Mouse (Mus musculus) left cerebral cortex, adult 2 months (tissue): ENCODE results near the gene Smad3. TPM values are rescaled to one million over a fixed set of nuclear protein-coding genes. Genes with fewer than 3 reads are reported as not detected.

Experiments
- DNase-seq, 2 experiments: peaks; one replicate each; pipeline ENCODE4 v3.0.0; 2021 to 2022; ENCODE audit warnings: low spot score in 2 of 2, mixed read lengths in 1 of 2; ENCODE audit errors: extremely low spot score in 1 of 2
- H3K27ac ChIP-seq: fragments of 200-600 bp; 2 replicates; pipeline ENCODE4 v1.8.1; 2022
- H3K4me3 ChIP-seq: fragments of 200-600 bp; 2 replicates; pipeline ENCODE4 v1.8.1; 2022
- CTCF ChIP-seq: fragments of 200-600 bp; IDR thresholded peaks from 2 replicates; pipeline ENCODE4 v1.8.1; 2022; ENCODE audit warnings: antibody characterized with exemption, mild to moderate bottlenecking, moderate library complexity
- intact Hi-C: fragments of 180-260 bp; cut with DNase I; formaldehyde crosslinking; loops from one replicate; pipeline ENCODE4 v1.15.1; 2025
- total RNA-seq, 2 experiments: library from RNA; stranded (reverse); gene quantifications; 2 replicates each; pipeline ENCODE4 v1.2.3; 2021

The Smad3 gene
- total RNA-seq, 2 experiments from 2014 or later = 60.0 to 69.0 TPM

DNA sequence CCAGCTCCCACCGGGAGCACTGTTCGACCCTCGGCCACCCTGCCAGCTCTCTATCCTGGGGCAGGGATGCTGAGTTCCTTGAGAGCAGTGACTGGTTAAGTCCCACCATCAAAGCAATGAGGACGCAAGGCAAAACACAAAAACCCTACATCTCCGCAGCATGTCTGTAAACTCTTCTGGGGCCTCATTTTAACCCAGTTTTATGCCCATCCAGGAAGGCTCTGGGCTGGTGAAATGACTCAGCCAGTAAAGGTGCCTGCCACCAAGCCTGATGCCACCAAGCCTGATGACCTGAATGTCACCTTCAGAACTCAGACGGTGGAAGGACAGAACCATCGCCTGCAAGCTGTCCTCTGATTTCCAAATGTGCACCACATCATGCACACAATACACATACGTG is 4.4 kb downstream of the Smad3 start:
- intact Hi-C loops = no loop called here
- no peak for DNase-seq
- no peak overlapping the region for H3K4me3 ChIP-seq

DNA sequence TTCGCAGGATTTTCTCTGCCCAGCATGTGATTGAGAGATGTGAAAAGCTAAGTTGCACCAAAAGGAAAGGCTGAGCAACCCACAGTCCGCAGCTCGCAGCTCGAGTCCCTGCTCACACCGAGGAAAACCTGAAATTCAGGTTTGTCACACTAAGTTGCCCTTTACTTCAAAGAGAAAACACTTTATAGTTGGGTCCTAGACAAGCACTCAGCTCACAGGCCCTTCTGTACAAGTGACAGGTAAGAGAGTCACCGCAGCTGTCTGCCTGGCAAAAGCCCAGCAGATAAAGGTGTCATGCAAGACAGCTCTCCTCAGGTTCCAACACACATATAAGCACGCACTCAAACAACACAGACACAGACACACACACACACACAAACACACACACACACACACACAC is 5.2 kb downstream of the Smad3 start:
- H3K4me3 ChIP-seq = no peak overlapping the region
- TF ChIP-seq CTCF = no peak
- intact Hi-C loops = no loop called here
- no peak for DNase-seq
- H3K27ac ChIP-seq = no peak overlapping the region

More for the DNA sequence above, 4.4 kb downstream of the Smad3 start:
- no peak overlapping the region for H3K27ac ChIP-seq
- TF ChIP-seq CTCF = no peak

DNA sequence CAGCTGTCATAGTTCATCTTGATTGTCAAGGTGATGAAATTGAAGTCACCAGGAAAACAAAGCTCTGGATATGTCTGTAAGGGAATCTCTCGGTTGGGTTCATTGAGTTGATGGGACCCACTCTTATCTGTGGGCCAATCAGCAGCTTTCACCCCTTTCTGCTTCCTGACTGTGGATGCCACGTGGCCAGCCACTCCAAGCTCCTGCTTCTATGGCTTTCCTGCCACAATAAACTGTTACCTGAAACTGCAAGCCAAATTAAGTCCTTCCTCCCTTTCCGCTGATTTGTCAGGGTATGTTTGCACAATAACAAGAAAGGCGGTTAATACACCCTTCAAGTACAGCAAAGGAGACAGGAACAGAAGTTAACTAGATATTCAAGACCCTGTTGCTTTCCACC is 6.5 kb downstream of the Smad3 start:
- TF ChIP-seq CTCF = no peak
- H3K27ac ChIP-seq = no peak overlapping the region
- H3K4me3 ChIP-seq = no peak overlapping the region
- intact Hi-C loops = no loop called here
- DNase-seq = no peak

- H3K27ac ChIP-seq = no peak overlapping the region
- intact Hi-C loops = no loop called here
- no peak for DNase-seq
- H3K4me3 ChIP-seq = no peak overlapping the region
- no peak for TF ChIP-seq CTCF
These were observed 7.3 kb downstream of the Smad3 start for GRCm38 (mm10) chr9:63750360-63750974.

GRCm38 (mm10) chr9:63749296-63749915 is 8.4 kb downstream of the Smad3 start:
- TF ChIP-seq CTCF = no peak
- intact Hi-C loops = no loop called here
- DNase-seq = no peak
- Histone ChIP-seq H3K27ac (no peak overlapping the region), H3K4me3 (no peak overlapping the region)

GRCm38 (mm10) chr9:63747645-63748295 is 10.0 kb downstream of the Smad3 start:
- H3K27ac ChIP-seq = no peak overlapping the region
- TF ChIP-seq CTCF = no peak
- intact Hi-C loops = no loop called here

DNA sequence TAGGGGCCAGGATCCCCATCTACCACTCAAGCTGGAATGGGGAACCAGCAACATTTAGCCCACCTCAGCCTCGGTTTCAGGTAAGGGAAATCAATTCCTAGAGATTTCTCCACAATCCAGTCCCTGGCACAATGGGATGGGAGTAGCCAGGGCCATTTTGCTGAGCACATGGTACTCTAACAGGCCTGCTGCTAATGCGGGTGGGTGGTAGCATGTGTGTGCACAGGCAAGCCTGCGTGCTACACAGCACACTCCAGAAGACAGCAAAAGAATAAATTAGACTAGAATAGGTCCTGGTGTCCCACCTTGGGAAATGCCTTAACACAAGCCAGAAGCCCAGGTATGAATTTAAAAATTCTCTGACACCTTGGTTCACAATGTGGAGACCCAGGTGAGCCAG is 10.8 kb downstream of the Smad3 start:
- DNase-seq = no peak
- H3K27ac ChIP-seq = no peak overlapping the region
- intact Hi-C loops = no loop called here
- no peak overlapping the region for H3K4me3 ChIP-seq
- no peak for TF ChIP-seq CTCF

More at GRCm38 (mm10) chr9:63747645-63748295, 10.0 kb downstream of the Smad3 start:
- DNase-seq = no peak
- H3K4me3 ChIP-seq = no peak overlapping the region

DNA sequence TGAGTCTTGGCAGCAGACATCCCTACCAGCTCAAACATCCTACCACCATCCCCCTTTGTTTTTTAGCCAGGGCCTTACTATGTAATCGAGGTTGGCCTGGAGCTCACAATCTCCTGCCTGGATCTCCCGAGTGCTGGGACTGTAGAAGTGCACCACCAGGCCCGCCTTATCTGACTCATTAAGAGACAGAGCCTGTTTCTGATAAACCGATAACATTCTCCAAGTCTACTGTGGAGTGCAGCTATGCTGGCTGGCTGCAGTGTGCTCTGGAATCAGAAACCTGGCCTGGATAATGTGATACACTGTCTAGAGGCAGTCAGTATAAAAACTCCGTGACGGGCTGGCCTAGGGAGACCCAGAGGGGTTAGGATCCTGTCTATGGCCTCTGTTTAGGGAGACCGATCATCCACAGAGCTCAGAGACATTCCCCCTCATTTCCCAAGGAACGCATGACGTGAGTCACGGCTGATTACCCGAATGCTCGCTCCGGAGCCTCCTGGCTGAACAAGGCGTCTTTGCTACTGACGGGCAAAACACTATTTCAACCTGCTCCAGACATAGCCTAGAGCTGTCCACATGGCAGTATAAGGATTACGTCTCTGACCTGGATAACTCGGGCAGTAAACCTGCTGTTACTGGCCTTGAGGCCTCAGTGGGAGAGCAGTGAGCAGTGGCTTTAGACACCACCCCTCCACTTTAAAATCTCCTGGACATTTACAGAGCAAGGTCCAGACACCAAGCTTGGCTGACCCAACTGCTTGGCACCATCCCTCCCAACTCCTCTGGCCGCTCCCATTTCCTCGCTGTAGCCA is 11.8 kb downstream of the Smad3 start:
- H3K4me3 ChIP-seq = no peak overlapping the region

GRCm38 (mm10) chr9:63744595-63744994 is 13.2 kb downstream of the Smad3 start:
- Histone ChIP-seq H3K27ac (no peak overlapping the region), H3K4me3 (no peak overlapping the region)
- no peak for DNase-seq
- no peak for TF ChIP-seq CTCF
- intact Hi-C loops = loop anchor here (5.0 kb wide), 1 partner anchor 93 kb away; no protein-coding TSS in a partner anchor

More for the DNA sequence above, 11.8 kb downstream of the Smad3 start:
- no peak for TF ChIP-seq CTCF
- DNase-seq = no peak
- intact Hi-C loops = no loop called here
- H3K27ac ChIP-seq = no peak overlapping the region

DNA sequence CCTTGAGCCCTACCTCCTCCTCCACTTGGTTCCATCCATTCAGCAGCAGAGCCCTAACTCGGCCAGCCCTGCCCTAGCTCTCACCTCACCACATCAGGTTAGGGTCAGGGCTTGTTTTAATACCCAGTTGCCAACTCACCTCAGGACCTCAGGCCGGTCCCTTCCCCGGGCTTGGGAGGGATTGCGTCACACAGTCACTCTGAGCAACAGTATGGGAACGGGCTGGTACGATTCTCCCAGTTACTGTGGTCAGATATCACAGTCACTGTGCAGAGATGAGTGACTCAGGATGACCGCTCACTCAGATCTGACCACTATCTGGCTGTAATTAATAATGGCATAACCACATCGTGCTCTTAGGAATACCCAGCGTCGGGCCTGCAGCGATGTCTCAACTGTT is 14.0 kb downstream of the Smad3 start:
- H3K4me3 ChIP-seq = no peak overlapping the region
- no peak for DNase-seq
- peak overlapping the region; percentile 60 for H3K27ac ChIP-seq
- TF ChIP-seq CTCF = no peak
- intact Hi-C loops = loop anchor here (5.0 kb wide), 1 partner anchor 94 kb away; no protein-coding TSS in a partner anchor

DNA sequence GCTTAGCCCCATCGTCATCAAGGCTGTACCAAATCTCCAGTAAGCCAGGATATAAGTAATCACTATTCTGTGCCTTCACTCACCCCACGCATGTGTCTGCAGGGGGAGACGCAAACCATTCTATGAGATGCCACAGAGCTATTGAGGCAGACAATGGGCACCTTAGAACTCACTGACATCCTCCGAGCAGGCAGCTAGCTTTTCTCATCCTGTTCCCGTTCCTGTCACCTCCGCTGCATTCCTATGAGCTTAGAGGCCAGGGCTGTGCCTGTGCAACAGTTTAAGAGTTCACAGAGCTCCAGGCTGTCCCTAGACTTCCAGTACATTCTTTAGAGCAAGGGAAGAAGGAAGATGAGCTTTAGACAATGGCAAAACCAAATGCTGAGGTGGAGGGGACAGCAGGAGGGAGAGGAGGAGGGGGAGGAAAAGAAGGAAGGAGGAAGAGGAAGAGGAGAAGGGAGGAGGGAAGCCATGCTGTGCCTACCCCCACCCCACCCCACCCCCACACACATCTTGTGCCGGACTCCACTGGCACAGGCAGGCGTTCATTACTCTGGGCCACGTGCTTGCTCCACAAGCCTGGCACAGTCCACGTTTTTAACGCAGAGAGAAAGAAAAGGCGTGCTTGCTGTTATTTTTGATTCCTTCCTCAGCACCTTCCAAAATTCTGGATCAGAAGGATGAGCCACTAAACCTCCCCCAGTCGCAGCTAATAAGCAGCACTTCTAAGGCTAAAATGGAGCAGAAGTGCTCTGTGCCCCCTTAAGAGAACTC is 14.7 kb downstream of the Smad3 start:
- no peak for DNase-seq
- intact Hi-C loops = loop anchor here (5.0 kb wide), 1 partner anchor 94 kb away; no protein-coding TSS in a partner anchor
- no peak for TF ChIP-seq CTCF

More for the DNA sequence above, 14.7 kb downstream of the Smad3 start:
- Histone ChIP-seq H3K27ac (peak overlapping the region; percentile 60), H3K4me3 (no peak overlapping the region)
